Mouse (Mus musculus): Measurements from ENCODE around the gene Pax1.

The Pax1 gene

GRCm38 (mm10) chr2:147361581-147361980, at the start of gene Pax1:
TSS of gene Pax1 (plus strand) at chr2:147361925.
- DNase-seq (ENCODE audit: low read depth): no peak

GRCm38 (mm10) chr2:147321036-147321435, 40.7 kb upstream of the Pax1 start:
- no peak for DNase-seq (ENCODE audit: low read depth)

- DNase-seq (ENCODE audit: low read depth): no peak
Measured at GRCm38 (mm10) chr2:147325178-147325577, 36.5 kb upstream of the Pax1 start.

GRCm38 (mm10) chr2:147332731-147333130, 29.0 kb upstream of the Pax1 start:
- DNase-seq (ENCODE audit: low read depth): no peak

- no peak for DNase-seq (ENCODE audit: low read depth)
Measured at GRCm38 (mm10) chr2:147338729-147339128, 23.0 kb upstream of the Pax1 start.

- DNase-seq (ENCODE audit: low read depth): no peak
Measured at GRCm38 (mm10) chr2:147339796-147340195, 21.9 kb upstream of the Pax1 start.

GRCm38 (mm10) chr2:147342198-147342597, 19.5 kb upstream of the Pax1 start:
- DNase-seq (ENCODE audit: low read depth): no peak

GRCm38 (mm10) chr2:147359716-147360115, 2.0 kb upstream of the Pax1 start:
- no peak for DNase-seq (ENCODE audit: low read depth)

GRCm38 (mm10) chr2:147360401-147360800, 1.3 kb upstream of the Pax1 start:
- DNase-seq (ENCODE audit: low read depth): no peak

- no peak for DNase-seq (ENCODE audit: low read depth)
Measured at GRCm38 (mm10) chr2:147360856-147361255, 869 bp upstream of the Pax1 start.

- DNase-seq (ENCODE audit: low read depth): no peak
Measured at GRCm38 (mm10) chr2:147362316-147362715, 591 bp downstream of the Pax1 start.

- no peak for DNase-seq (ENCODE audit: low read depth)
Measured at GRCm38 (mm10) chr2:147363401-147364130, 1.8 kb downstream of the Pax1 start.

- DNase-seq (ENCODE audit: low read depth): no peak
Measured at GRCm38 (mm10) chr2:147364198-147364597, 2.5 kb downstream of the Pax1 start.

GRCm38 (mm10) chr2:147364982-147365907, 3.5 kb downstream of the Pax1 start:
- DNase-seq (ENCODE audit: low read depth): no peak

- DNase-seq (ENCODE audit: low read depth): no peak
Measured at GRCm38 (mm10) chr2:147365908-147366630, 4.3 kb downstream of the Pax1 start.

- no peak for DNase-seq (ENCODE audit: low read depth)
Measured at GRCm38 (mm10) chr2:147367246-147367820, 5.6 kb downstream of the Pax1 start.

- no peak for DNase-seq (ENCODE audit: low read depth)
Measured at GRCm38 (mm10) chr2:147367911-147368591, 6.3 kb downstream of the Pax1 start.

- no peak for DNase-seq (ENCODE audit: low read depth)
Measured at GRCm38 (mm10) chr2:147369561-147369960, 7.8 kb downstream of the Pax1 start.

GRCm38 (mm10) chr2:147370091-147370490, 8.4 kb downstream of the Pax1 start:
- DNase-seq (ENCODE audit: low read depth): no peak

GRCm38 (mm10) chr2:147371289-147371688, 9.6 kb downstream of the Pax1 start:
- DNase-seq (ENCODE audit: low read depth): no peak

GRCm38 (mm10) chr2:147371840-147372239, 10.1 kb downstream of the Pax1 start:
- no peak for DNase-seq (ENCODE audit: low read depth)

Data from fibroblast of lung, adult 2 months (primary cell).